Mouse (Mus musculus) stomach, embryonic 14.5 days (tissue): ENCODE data around the gene Polg2. TPM values are rescaled to one million over a fixed set of nuclear protein-coding genes. Genes with fewer than 3 reads are reported as not detected.

ENCODE experiments used
- ATAC-seq: fragments of 200-750 bp; cut with Nextera tagmentation; 2 replicates; pipeline ENCODE4 v1.8.0; 2017; ENCODE audit warnings: low read depth, moderate TSS enrichment; ENCODE audit not compliant: insufficient number of reproducible peaks, insufficient read depth, low FRiP score
- H3K27ac ChIP-seq: fragments of 300-500 bp; sonication (generic); 2 replicates; pipeline ENCODE4 v1.5.1; 2014; ENCODE audit warnings: mild to moderate bottlenecking, low read length, moderate library complexity, mixed read lengths
- H3K27me3 ChIP-seq: fragments of 300-500 bp; sonication (generic); 2 replicates; pipeline ENCODE4 v1.6.1; 2014; ENCODE audit warnings: low read length, control low read depth, mixed read lengths; ENCODE audit not compliant: control insufficient read depth, insufficient read depth
- H3K36me3 ChIP-seq: fragments of 300-500 bp; sonication (generic); 2 replicates; pipeline ENCODE4 v1.6.1; 2014; ENCODE audit warnings: mild to moderate bottlenecking, control low read depth, low read length, moderate library complexity, mixed read lengths; ENCODE audit not compliant: control insufficient read depth, insufficient read depth
- H3K4me1 ChIP-seq: fragments of 300-500 bp; sonication (generic); 2 replicates; pipeline ENCODE4 v1.6.1; 2014; ENCODE audit warnings: low read length, control low read depth, mixed read lengths; ENCODE audit not compliant: control insufficient read depth, insufficient read depth
- H3K4me2 ChIP-seq: fragments of 300-500 bp; sonication (generic); replicated peaks from 2 replicates; pipeline ENCODE4 v1.6.1; 2014; ENCODE audit warnings: low read depth, low read length, control low read depth
- H3K4me3 ChIP-seq: fragments of 300-500 bp; sonication (generic); 2 replicates; pipeline ENCODE4 v1.5.1; 2014; ENCODE audit warnings: low read depth, low read length, control low read depth
- H3K9ac ChIP-seq: fragments of 300-500 bp; sonication (generic); replicated peaks from 2 replicates; pipeline ENCODE4 v1.6.1; 2014; ENCODE audit warnings: low read depth, mild to moderate bottlenecking, control low read depth, low read length, moderate library complexity, mixed read lengths
- H3K9me3 ChIP-seq: fragments of 300-500 bp; sonication (generic); 2 replicates; pipeline ENCODE4 v1.6.1; 2016; ENCODE audit warnings: low read depth, low read length, control low read depth; ENCODE audit not compliant: control insufficient read depth
- WGBS: fragments of 180-500 bp; shearing (Covaris S2); extraction: QIAGEN DNeasy Blood & Tissue Kit; methylation state at CpG from one replicate; pipeline ENCODE4 v1.1.7; 2014; 5-methylcytosine and 5-hydroxymethylcytosine counted together
- polyA plus RNA-seq: library from polyadenylated mRNA; unstranded; fragments of >200 nt; fragmentation: Nextera tagmentation; extraction: Ambion mirVana; gene quantifications from 2 replicates; pipeline ENCODE4 v1.2.1, GENCODE M21; 2014

Polg2 gene
- polyA plus RNA-seq, 1 experiment from 2014 or later, result 11.8 TPM

- Histone ChIP-seq H3K9ac (no peak overlapping the region), H3K27ac (peak overlapping the region; percentile 68; the same call in 1 of the 2 replicates), H3K4me1 (no peaks in the 10 kb centered on the region; the same call in 1 of the 2 replicates), H3K27me3 (no peaks in the 10 kb centered on the region), H3K9me3 (no peaks in the 10 kb centered on the region), H3K4me3 (no peak overlapping the region), H3K4me2 (no peak overlapping the region), H3K36me3 (peaks cover 55% of the 10 kb centered on the region)
- no peak for ATAC-seq
- WGBS, result 64% methylated on average over 4 of the region's 4 CpGs
Measured at GRCm38 (mm10) chr11:106780089-106780425, 720 bp upstream of the Polg2 start.

- no peaks in the 10 kb centered on the region for H3K4me1 ChIP-seq
- H3K9me3 ChIP-seq, result no peaks in the 10 kb centered on the region
- WGBS, result under 1% methylated on average over 39 of the region's 39 CpGs
- peak; percentile 77 for ATAC-seq
- H3K4me3 ChIP-seq, result peak overlapping the region; percentile 72
- H3K4me2 ChIP-seq, result peak overlapping the region; percentile 64
- peaks cover 55% of the 10 kb centered on the region for H3K36me3 ChIP-seq
- no peaks in the 10 kb centered on the region for H3K27me3 ChIP-seq
- peak overlapping the region; percentile 88 for H3K9ac ChIP-seq
- H3K27ac ChIP-seq, result peak overlapping the region; percentile 97
Measured at GRCm38 (mm10) chr11:106778589-106779387, 549 bp downstream of the Polg2 start.

DNA sequence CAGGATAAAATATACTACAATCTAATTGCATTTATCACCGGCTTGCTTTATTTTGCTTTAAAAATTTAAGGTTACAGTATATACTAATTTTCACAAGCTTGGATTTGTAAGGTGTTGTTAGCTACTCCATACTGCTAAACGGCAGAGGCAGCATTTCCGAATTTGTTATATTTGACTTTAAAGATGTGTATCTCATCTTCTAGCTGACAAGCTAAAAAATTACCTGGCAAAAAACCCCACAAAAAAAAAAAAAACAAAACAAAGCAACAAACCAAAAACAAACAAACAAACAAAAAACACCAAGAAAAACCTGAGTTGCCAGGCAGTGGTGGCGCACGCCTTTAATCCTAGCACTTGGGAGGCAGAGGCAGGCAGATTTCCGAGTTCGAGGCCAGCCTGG lies 1.2 kb downstream of the Polg2 start:
- Histone ChIP-seq H3K4me1 (no peaks in the 10 kb centered on the region), H3K27me3 (no peaks in the 10 kb centered on the region), H3K4me3 (no peak overlapping the region), H3K27ac (no peak overlapping the region), H3K4me2 (peak overlapping the region; percentile 64; the same call in 1 of the 2 replicates), H3K9ac (no peak overlapping the region), H3K9me3 (no peaks in the 10 kb centered on the region), H3K36me3 (peaks cover 55% of the 10 kb centered on the region)
- WGBS, result 94% methylated on average over 7 of the region's 7 CpGs
- ATAC-seq, result no peak

GRCm38 (mm10) chr11:106777395-106777794 lies 1.9 kb downstream of the Polg2 start:
- H3K27me3 ChIP-seq, result no peaks in the 10 kb centered on the region
- no peaks in the 10 kb centered on the region for H3K4me1 ChIP-seq
- no peaks in the 10 kb centered on the region for H3K9me3 ChIP-seq
- no peak for ATAC-seq
- H3K4me3 ChIP-seq, result no peak overlapping the region
- H3K9ac ChIP-seq, result no peak overlapping the region
- peaks cover 54% of the 10 kb centered on the region for H3K36me3 ChIP-seq
- no peak overlapping the region for H3K27ac ChIP-seq
- 90% methylated on average over 3 of the region's 3 CpGs for WGBS
- H3K4me2 ChIP-seq, result 0 out of 2 replicates have a peak overlapping the region, but pooled peaks have one; percentile 64

- WGBS, result 95% methylated on average over 4 of the region's 4 CpGs
- no peak overlapping the region for H3K4me3 ChIP-seq
- H3K27ac ChIP-seq, result no peak overlapping the region
- no peaks in the 10 kb centered on the region for H3K27me3 ChIP-seq
- H3K4me2 ChIP-seq, result no peak overlapping the region
- H3K9ac ChIP-seq, result no peak overlapping the region
- H3K4me1 ChIP-seq, result no peaks in the 10 kb centered on the region
- no peaks in the 10 kb centered on the region for H3K9me3 ChIP-seq
- ATAC-seq, result no peak
- H3K36me3 ChIP-seq, result peaks cover 54% of the 10 kb centered on the region
Measured at GRCm38 (mm10) chr11:106776960-106777359, 2.4 kb downstream of the Polg2 start.

- Histone ChIP-seq H3K9ac (no peak overlapping the region), H3K4me2 (no peak overlapping the region), H3K9me3 (no peaks in the 10 kb centered on the region), H3K36me3 (peaks cover 62% of the 10 kb centered on the region), H3K27ac (no peak overlapping the region), H3K27me3 (no peaks in the 10 kb centered on the region), H3K4me3 (no peak overlapping the region), H3K4me1 (no peaks in the 10 kb centered on the region)
- ATAC-seq, result no peak
- WGBS, result 90% methylated on average over 9 of the region's 9 CpGs
Measured at GRCm38 (mm10) chr11:106773061-106773460, 6.3 kb downstream of the Polg2 start.

DNA sequence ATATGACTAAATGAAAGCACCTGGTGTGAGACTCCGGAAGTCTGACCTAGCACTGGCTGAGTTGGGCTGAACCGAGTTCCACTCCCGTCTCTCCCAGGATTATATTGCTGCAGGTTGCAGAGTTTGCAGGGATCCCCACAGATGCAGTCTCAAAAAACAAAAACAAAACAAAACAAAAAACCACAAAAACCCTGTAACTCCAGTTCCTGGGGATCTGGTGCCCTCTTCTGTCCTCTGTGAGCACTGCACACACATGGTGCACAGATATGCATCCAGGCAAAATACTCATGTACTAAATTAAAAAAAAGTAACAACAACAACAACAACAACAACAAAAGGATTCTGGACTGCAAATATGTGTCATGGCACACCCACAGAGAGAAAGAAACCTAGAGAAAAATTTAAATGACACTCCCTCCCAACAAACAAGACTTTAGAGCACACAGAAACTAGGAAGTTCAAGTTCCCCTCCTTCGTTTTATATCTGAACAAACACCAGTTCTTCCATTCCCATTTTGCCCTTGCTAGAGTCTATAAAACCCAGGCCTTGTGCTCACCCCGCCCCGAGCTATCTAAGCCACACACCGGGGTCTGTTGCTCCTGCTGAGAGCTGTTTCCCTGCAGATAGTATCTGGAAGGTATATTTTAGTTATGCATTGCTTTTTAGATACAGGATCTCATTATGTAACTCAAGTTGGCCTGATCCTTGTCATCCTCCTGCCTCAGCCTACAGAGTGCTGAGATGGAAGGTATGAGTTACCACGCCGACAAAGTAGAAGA lies 9.0 kb downstream of the Polg2 start:
- no peaks in the 10 kb centered on the region for H3K27me3 ChIP-seq
- no peak overlapping the region for H3K27ac ChIP-seq
- no peak for ATAC-seq
- no peak overlapping the region for H3K4me2 ChIP-seq
- WGBS, result 96% methylated on average over 9 of the region's 9 CpGs
- no peak overlapping the region for H3K4me3 ChIP-seq
- H3K36me3 ChIP-seq, result peaks cover 68% of the 10 kb centered on the region
- H3K9me3 ChIP-seq, result 0 out of 2 replicates have a peak, but pooled peaks cover 3% of the 10 kb centered on the region
- H3K9ac ChIP-seq, result no peak overlapping the region
- H3K4me1 ChIP-seq, result no peaks in the 10 kb centered on the region

GRCm38 (mm10) chr11:106767516-106767915 lies 11.8 kb downstream of the Polg2 start:
- no peak for ATAC-seq
- H3K27me3 ChIP-seq, result no peaks in the 10 kb centered on the region
- no peak overlapping the region for H3K27ac ChIP-seq
- H3K9ac ChIP-seq, result no peak overlapping the region
- no peak overlapping the region for H3K4me3 ChIP-seq
- H3K4me2 ChIP-seq, result no peak overlapping the region
- WGBS, result 91% methylated on average over 4 of the region's 4 CpGs
- H3K36me3 ChIP-seq, result peaks cover 39% of the 10 kb centered on the region
- H3K4me1 ChIP-seq, result peaks cover 6% of the 10 kb centered on the region
- 0 out of 2 replicates have a peak, but pooled peaks cover 3% of the 10 kb centered on the region for H3K9me3 ChIP-seq
